Mouse (Mus musculus) Muller cell, postnatal 12 days (primary cell): Measurements from ENCODE around the gene Arrdc2.

ENCODE experiments used
- DNase-seq: peaks from one replicate; pipeline ENCODE4 v3.0.0-alpha.2; 2015; ENCODE audit errors: inconsistent ontology term

Gene Arrdc2

GRCm38 (mm10) chr8:70789046-70789445, 50.5 kb downstream of the Arrdc2 start:
- DNase-seq, result no peak

- no peak for DNase-seq
Measured at GRCm38 (mm10) chr8:70787941-70788667, 51.4 kb downstream of the Arrdc2 start.

DNA sequence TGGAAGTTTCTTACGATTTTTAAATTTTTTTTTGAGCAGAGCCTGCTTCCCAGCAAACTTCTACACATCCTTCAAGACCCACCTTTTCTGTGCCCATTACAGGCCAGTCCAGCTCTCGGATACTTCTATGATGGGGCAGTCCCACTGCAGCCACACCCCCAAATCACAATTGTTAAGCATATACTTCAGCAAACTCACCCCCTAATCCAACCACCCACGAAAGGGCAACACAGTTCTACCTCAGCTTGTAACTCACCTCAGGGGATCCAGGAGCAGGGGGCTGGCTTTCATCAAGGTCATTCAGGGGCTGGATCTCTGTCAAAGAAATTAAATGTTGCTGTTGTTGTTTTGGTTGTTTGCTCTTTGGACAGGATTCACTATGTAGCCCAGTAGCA, 52.5 kb downstream of the Arrdc2 start:
- DNase-seq, result no peak

- no peak for DNase-seq
Measured at GRCm38 (mm10) chr8:70786291-70787050, 53.0 kb downstream of the Arrdc2 start.
